Comparison of ENCODE assay signal across 26 mouse cellular contexts in genomic region chr17:84497559-84497958, GRCm38 (mm10). TPM values are rescaled to one million over a fixed set of nuclear protein-coding genes. Genes with fewer than 3 reads are reported as not detected.
"Had no signal": no experiment of that assay in that cellular context is flagged by ENCODE, and none has a peak within 500 bp of the region (broad histone marks: within the 10 kb centered on the region; RNA-seq: fewer than 3 reads in every experiment).

No protein-coding gene starts in this region.

- H3K9ac ChIP-seq: heart, embryonic 12.5 days; hindbrain, embryonic 12.5 days; hindbrain, embryonic 14.5 days; intestine, embryonic 15.5 days; limb, embryonic 12.5 days; liver, embryonic 13.5 days; liver, embryonic 15.5 days had no signal

- H3K36me3 ChIP-seq: heart, embryonic 10.5 days; heart, embryonic 12.5 days; hindbrain, embryonic 10.5 days; hindbrain, embryonic 12.5 days; intestine, embryonic 15.5 days; limb, embryonic 10.5 days; limb, embryonic 12.5 days; liver, embryonic 13.5 days; liver, embryonic 15.5 days had no signal

- H3K27me3 ChIP-seq: heart, embryonic 12.5 days; hindbrain, embryonic 12.5 days; intestine, embryonic 15.5 days; limb, embryonic 12.5 days; liver, embryonic 13.5 days; liver, embryonic 15.5 days had no signal

- H3K27ac ChIP-seq: heart, embryonic 10.5 days; hindbrain, embryonic 10.5 days; hindbrain, embryonic 12.5 days; hindbrain, embryonic 14.5 days; intestine, embryonic 15.5 days; layer of hippocampus, adult 2 months; limb, embryonic 10.5 days; limb, embryonic 12.5 days; liver, embryonic 13.5 days; liver, embryonic 15.5 days had no signal

- H3K4me3 ChIP-seq: gastrocnemius, adult 2 months; heart, embryonic 10.5 days; heart, embryonic 12.5 days; hindbrain, embryonic 10.5 days; hindbrain, embryonic 12.5 days; intestine, embryonic 15.5 days; layer of hippocampus, adult 2 months; limb, embryonic 10.5 days; limb, embryonic 12.5 days; liver, embryonic 13.5 days; liver, embryonic 15.5 days had no signal

- H3K9me3 ChIP-seq: heart, embryonic 10.5 days; heart, embryonic 12.5 days; hindbrain, embryonic 10.5 days; hindbrain, embryonic 12.5 days; intestine, embryonic 15.5 days; limb, embryonic 10.5 days; limb, embryonic 12.5 days; liver, embryonic 13.5 days; liver, embryonic 15.5 days had no signal

- ATAC-seq: hindbrain, embryonic 16.5 days; inflammation-experienced regulatory T-cells, adult 6 months; intestine, embryonic 15.5 days; intestine, postnatal 0 days had no signal

- H3K4me1 ChIP-seq: heart, embryonic 10.5 days; heart, embryonic 12.5 days; hindbrain, embryonic 12.5 days; intestine, embryonic 15.5 days; limb, embryonic 12.5 days; liver, embryonic 13.5 days; liver, embryonic 15.5 days had no signal

- H3K4me2 ChIP-seq: heart, embryonic 12.5 days; hindbrain, embryonic 12.5 days; hindbrain, embryonic 14.5 days; intestine, embryonic 15.5 days; limb, embryonic 12.5 days; liver, embryonic 11.5 days; liver, embryonic 13.5 days; liver, embryonic 15.5 days had no signal

- DNase-seq: gastrocnemius, adult 2 months; gastrocnemius, postnatal 10 days; gastrocnemius, postnatal 25 days; heart, adult 18-20 months; heart, postnatal 10 days; heart, postnatal 4 days; kidney, adult 2 months; kidney, postnatal 25 days; kidney, postnatal 4 days; layer of hippocampus, postnatal 36 days; liver; liver, embryonic 13.5 days had no signal

RNA-seq across cellular contexts. Expression of gene Plekhh2, which starts 14.1 kb away (rescaled TPM):
- polyA plus RNA-seq: inflammation-experienced regulatory T-cells, adult 6 months had no signal
